Mouse (Mus musculus) midbrain, embryonic 15.5 days (tissue): Measurements from ENCODE around the gene Pithd1. TPM values are rescaled to one million over a fixed set of nuclear protein-coding genes. Genes with fewer than 3 reads are reported as not detected.

Experiments
- ATAC-seq: fragments of 200-750 bp; cut with Nextera tagmentation; replicated peaks from 2 replicates; pipeline ENCODE4 v1.8.0; 2017; ENCODE audit warnings: moderate TSS enrichment
- H3K27ac ChIP-seq: fragments of 300-500 bp; sonication (generic); 2 replicates; pipeline ENCODE4 v1.5.1; 2015; ENCODE audit warnings: mild to moderate bottlenecking, inconsistent platforms
- H3K27me3 ChIP-seq: fragments of 300-500 bp; sonication (generic); replicated peaks from 2 replicates; pipeline ENCODE4 v1.6.1; 2015; ENCODE audit warnings: inconsistent platforms
- H3K36me3 ChIP-seq: fragments of 300-500 bp; sonication (generic); replicated peaks from 2 replicates; pipeline ENCODE4 v1.6.1; 2015; ENCODE audit warnings: inconsistent platforms
- H3K4me1 ChIP-seq: fragments of 300-500 bp; sonication (generic); 2 replicates; pipeline ENCODE4 v1.6.1; 2015; ENCODE audit warnings: inconsistent platforms
- H3K4me2 ChIP-seq: fragments of 300-500 bp; sonication (generic); 2 replicates; pipeline ENCODE4 v1.6.1; 2015; ENCODE audit warnings: inconsistent platforms, mild to moderate bottlenecking, moderate library complexity
- H3K4me3 ChIP-seq: fragments of 300-500 bp; sonication (generic); 2 replicates; pipeline ENCODE4 v1.5.1; 2015; ENCODE audit warnings: mild to moderate bottlenecking, inconsistent platforms
- H3K9ac ChIP-seq: fragments of 300-500 bp; sonication (generic); 2 replicates; pipeline ENCODE4 v1.6.1; 2015; ENCODE audit warnings: mild to moderate bottlenecking, inconsistent platforms
- H3K9me3 ChIP-seq: fragments of 300-500 bp; sonication (generic); 2 replicates; pipeline ENCODE4 v1.6.1; 2016; ENCODE audit warnings: inconsistent platforms
- WGBS: fragments of 180-500 bp; shearing (Covaris S2); methylation state at CpG from one replicate; pipeline ENCODE4 v1.1.7; 2015; ENCODE audit warnings: mixed read lengths; 5-methylcytosine and 5-hydroxymethylcytosine counted together
- polyA plus RNA-seq: library from polyadenylated mRNA; unstranded; fragments of >200 nt; fragmentation: Nextera tagmentation; extraction: Ambion mirVana; gene quantifications from 2 replicates; pipeline ENCODE4 v1.2.1, GENCODE M21; 2015

The Pithd1 gene
- polyA plus RNA-seq, 1 experiment from 2014 or later = 62.8 TPM

DNA sequence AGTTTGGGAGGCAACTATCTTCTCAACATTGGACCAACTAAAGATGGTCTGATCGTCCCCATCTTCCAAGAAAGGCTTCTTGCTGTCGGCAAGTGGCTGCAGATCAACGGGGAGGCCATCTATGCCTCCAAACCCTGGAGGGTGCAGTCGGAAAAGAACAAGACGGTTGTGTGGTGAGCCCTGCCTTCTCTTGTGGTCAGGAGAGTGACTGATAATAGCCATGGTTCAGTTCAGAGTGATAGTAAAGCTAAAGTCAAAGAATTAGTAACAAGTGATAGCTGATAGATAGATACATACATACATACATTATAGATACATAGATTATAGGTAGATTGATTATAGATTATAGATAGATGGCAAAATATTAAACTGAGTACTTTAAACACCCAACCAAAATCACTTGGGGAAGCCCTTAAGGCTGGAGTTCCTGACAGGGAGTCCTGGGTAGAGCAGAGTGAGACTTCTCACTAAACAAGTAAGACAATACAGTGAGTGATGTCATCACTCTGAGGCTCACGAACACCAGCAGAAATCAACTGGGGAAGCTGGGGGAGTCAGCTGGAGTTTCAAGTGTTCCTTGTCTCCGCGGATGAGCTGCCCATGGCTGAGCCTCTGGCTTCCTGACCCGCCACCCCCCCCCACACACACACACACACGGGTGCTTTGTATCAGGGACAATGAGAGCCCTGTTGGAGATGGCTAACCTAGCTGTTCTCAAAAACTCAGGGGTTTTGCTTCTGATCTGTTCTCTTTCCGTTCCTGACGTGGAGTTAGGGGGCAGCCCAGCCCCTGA is 52.2 kb downstream of the Pithd1 start:
- ATAC-seq = no peak
- H3K9ac ChIP-seq = no peak overlapping the region
- peaks cover 5% of the 10 kb centered on the region; the same call in 1 of the 2 replicates for H3K36me3 ChIP-seq
- H3K4me1 ChIP-seq = no peaks in the 10 kb centered on the region
- H3K9me3 ChIP-seq = no peaks in the 10 kb centered on the region
- WGBS = 55% methylated on average over 12 of the region's 12 CpGs
- H3K4me3 ChIP-seq = no peak overlapping the region
- no peak overlapping the region for H3K4me2 ChIP-seq
- H3K27me3 ChIP-seq = no peaks in the 10 kb centered on the region
- no peak overlapping the region for H3K27ac ChIP-seq

DNA sequence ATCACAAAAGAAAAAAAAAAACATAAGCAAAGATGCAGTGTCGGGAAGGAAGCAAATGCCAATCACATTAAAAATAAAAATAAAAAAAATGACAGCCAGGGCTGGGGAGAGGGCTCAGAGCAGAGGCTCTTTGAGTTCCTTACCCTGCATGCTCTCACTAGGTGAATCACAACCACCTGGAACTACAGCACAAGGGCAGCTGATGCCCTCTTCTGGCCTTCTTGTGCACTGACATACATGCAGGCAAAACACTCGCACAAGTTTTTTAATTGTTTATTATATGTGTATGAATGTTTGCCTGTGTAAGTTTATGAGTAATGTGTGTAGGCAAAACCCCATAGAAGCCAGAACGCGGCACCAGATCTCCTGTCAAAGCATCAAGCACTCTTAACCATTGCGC is 55.2 kb downstream of the Pithd1 start:
- Histone ChIP-seq H3K9me3 (no peaks in the 10 kb centered on the region), H3K4me3 (no peak overlapping the region), H3K27me3 (no peaks in the 10 kb centered on the region), H3K36me3 (peaks cover 5% of the 10 kb centered on the region; the same call in 1 of the 2 replicates), H3K4me2 (no peak overlapping the region), H3K9ac (no peak overlapping the region), H3K4me1 (no peaks in the 10 kb centered on the region), H3K27ac (no peak overlapping the region)
- WGBS = 69% methylated on average over 5 of the region's 5 CpGs
- no peak for ATAC-seq

DNA sequence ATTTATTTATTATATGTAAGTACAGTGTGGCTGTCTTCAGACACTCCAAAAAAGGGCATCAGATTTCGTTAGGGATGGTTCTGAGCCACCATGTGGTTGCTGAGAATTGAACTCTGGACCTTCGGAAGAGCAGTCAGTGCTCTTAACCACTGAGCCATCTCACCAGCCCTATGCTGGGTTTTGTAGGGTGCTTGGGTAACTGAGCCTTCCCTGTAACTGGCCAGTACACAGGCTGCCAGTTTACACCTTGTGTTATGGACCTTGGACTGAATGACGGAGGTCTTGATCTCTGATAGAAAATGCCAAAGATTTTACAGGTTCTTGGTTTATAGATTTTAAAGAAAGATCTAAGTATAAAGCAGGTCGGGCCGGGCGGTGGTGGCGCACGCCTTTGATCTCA is 56.8 kb downstream of the Pithd1 start:
- no peak overlapping the region for H3K27ac ChIP-seq
- H3K36me3 ChIP-seq = peaks cover 5% of the 10 kb centered on the region; the same call in 1 of the 2 replicates
- no peak overlapping the region for H3K9ac ChIP-seq
- WGBS = 96% methylated on average over 8 of the region's 8 CpGs
- H3K9me3 ChIP-seq = no peaks in the 10 kb centered on the region
- H3K4me2 ChIP-seq = no peak overlapping the region
- H3K4me1 ChIP-seq = no peaks in the 10 kb centered on the region
- H3K27me3 ChIP-seq = no peaks in the 10 kb centered on the region
- no peak overlapping the region for H3K4me3 ChIP-seq
- no peak for ATAC-seq

DNA sequence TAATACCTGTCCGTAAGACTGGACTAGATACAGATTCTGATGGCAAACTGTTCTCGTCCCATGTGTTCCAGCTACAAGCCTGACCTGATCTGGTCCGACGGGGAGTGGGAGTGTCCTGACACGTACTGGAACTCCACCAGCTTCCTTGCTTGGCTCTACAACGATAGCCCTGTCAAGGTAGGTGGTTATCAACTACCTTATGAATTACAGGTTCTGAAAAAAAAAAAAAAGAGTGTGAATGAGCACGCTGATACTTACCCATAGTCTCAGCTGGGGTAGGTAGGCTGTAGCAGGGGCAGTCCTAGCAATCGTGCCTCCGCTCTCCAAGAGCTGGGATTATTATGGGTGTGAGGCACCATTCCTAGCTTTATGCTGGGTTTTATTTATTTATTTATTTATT is 57.2 kb downstream of the Pithd1 start:
- no peak overlapping the region for H3K4me3 ChIP-seq
- H3K27ac ChIP-seq = no peak overlapping the region
- H3K36me3 ChIP-seq = peaks cover 5% of the 10 kb centered on the region; the same call in 1 of the 2 replicates
- H3K27me3 ChIP-seq = no peaks in the 10 kb centered on the region
- no peak for ATAC-seq
- H3K4me1 ChIP-seq = no peaks in the 10 kb centered on the region
- WGBS = 94% methylated on average over 9 of the region's 9 CpGs
- H3K4me2 ChIP-seq = no peak overlapping the region
- H3K9me3 ChIP-seq = no peaks in the 10 kb centered on the region
- H3K9ac ChIP-seq = no peak overlapping the region

DNA sequence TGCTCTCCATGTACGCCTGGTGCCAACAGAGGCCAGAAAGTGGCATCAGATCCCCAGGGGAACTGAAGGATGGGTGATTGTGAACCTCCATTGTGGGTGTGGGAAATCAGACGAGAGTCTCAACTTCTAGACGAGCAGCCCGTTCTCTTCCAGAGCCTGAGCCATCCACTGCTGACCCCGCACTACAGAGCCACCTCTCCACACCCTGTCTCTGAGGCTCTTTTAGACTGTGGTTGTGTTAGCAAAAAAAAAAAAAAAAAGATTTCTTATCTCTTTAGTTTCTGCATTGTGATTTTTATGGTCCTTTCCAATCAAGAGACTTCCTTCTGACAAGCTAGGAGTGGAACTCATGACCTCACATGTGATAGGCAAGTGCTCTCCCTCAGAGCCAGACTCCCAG is 57.7 kb downstream of the Pithd1 start:
- H3K4me3 ChIP-seq = no peak overlapping the region
- no peak overlapping the region for H3K4me2 ChIP-seq
- 95% methylated on average over 5 of the region's 5 CpGs for WGBS
- no peaks in the 10 kb centered on the region for H3K27me3 ChIP-seq
- H3K9me3 ChIP-seq = no peaks in the 10 kb centered on the region
- H3K36me3 ChIP-seq = peaks cover 5% of the 10 kb centered on the region; the same call in 1 of the 2 replicates
- H3K27ac ChIP-seq = no peak overlapping the region
- no peak for ATAC-seq
- no peaks in the 10 kb centered on the region for H3K4me1 ChIP-seq
- H3K9ac ChIP-seq = no peak overlapping the region

DNA sequence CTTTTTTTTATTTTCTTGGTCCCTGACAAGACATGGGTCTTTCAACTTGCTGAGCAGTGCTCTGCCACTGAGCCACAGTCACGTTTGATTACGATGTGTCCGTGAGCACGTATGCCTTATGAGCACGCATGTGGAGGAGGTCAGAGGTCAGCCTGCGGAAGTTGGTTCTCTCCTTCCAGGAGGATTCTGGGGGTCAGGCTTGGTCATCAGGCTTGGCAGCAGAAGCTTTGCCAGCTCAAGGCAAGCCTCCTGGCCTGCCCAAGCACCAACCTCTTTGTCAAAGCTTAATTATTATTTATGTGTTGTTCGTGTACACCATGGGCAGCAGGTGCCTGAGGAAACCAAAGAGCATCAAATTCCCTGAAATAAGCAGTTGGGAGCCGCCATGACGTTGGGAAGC is 58.7 kb downstream of the Pithd1 start:
- WGBS = 87% methylated on average over 9 of the region's 9 CpGs
- Histone ChIP-seq H3K9ac (no peak overlapping the region), H3K27me3 (no peaks in the 10 kb centered on the region), H3K36me3 (peaks cover 2% of the 10 kb centered on the region; the same call in 1 of the 2 replicates), H3K4me2 (no peak overlapping the region), H3K9me3 (no peaks in the 10 kb centered on the region), H3K4me1 (no peaks in the 10 kb centered on the region), H3K4me3 (no peak overlapping the region), H3K27ac (no peak overlapping the region)
- ATAC-seq = no peak

DNA sequence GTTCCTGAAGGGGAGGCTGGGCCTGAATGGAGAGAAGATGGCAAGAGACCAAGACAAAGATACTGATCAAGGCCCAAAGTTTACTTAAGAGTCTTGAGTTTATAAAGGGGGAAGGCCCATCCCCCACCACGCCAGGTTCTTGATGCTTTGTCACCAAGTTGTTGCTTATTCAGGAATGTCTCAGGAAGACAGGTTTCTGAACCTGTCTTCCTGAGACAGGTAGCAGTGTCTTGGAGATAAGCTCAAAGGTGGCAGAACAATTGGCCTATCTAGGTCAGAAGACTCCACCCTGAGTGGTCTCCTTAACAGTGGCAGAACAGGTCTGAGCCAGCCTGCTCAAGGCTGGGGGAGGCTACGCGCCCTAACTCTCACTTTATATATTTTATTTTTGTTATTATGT is 60.2 kb downstream of the Pithd1 start:
- no peak overlapping the region for H3K27ac ChIP-seq
- WGBS = 89% methylated on average over 3 of the region's 3 CpGs
- no peak overlapping the region for H3K4me3 ChIP-seq
- no peaks in the 10 kb centered on the region for H3K27me3 ChIP-seq
- peaks cover 5% of the 10 kb centered on the region for H3K4me1 ChIP-seq
- H3K9ac ChIP-seq = no peak overlapping the region
- H3K9me3 ChIP-seq = no peaks in the 10 kb centered on the region
- H3K4me2 ChIP-seq = no peak overlapping the region
- no peak for ATAC-seq
- H3K36me3 ChIP-seq = peaks cover 2% of the 10 kb centered on the region; the same call in 1 of the 2 replicates

DNA sequence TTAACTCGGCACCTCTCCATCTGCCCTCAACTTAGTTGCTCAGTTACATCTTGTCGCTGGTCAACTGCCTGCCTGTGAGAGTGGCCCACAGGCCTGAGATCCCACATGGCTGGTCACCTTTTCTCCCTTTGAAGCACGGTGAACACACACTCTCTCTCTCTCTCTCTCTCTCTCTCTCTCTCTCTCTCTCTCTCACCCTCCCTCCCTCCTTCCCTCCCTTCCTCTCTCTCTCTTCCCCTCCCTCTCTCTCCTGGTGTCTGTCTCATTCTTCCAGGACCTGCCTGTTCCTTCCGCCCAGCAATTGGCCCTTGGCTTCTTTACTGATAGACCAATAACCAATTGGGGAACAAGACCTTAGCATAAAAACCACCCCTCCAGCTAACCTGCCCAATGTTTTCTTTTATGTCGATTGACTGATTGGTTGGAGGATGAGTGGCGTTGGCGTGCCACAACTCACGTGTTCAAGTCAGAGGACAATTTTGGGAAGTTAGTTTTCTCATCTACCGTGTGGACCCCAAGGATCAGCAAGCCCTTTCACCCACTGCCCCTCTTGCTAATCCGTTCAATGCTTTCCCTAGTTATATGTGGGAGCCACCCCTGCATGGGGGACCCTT is 60.8 kb downstream of the Pithd1 start:
- no peak overlapping the region for H3K4me3 ChIP-seq
- 93% methylated on average over 10 of the region's 10 CpGs for WGBS
- H3K9me3 ChIP-seq = no peaks in the 10 kb centered on the region
- H3K9ac ChIP-seq = no peak overlapping the region
- H3K4me2 ChIP-seq = no peak overlapping the region
- H3K27ac ChIP-seq = no peak overlapping the region
- no peak for ATAC-seq
- H3K27me3 ChIP-seq = no peaks in the 10 kb centered on the region
- peaks cover 10% of the 10 kb centered on the region for H3K4me1 ChIP-seq
- H3K36me3 ChIP-seq = peaks cover 2% of the 10 kb centered on the region; the same call in 1 of the 2 replicates

Other genes with a start within 250 kb of the Pithd1 start
- gene Myom3, start 227.5 kb downstream of the Pithd1 start, polyA plus RNA-seq = 0.27 and 0.70 TPM in 2 replicates
- 183 and 190 TPM in 2 replicates for gene Srsf10, start 131.5 kb downstream of the Pithd1 start, polyA plus RNA-seq
- 92.1 and 96.0 TPM in 2 replicates for gene Pnrc2, start 113.4 kb downstream of the Pithd1 start, polyA plus RNA-seq
- gene Cnr2, start 91.9 kb downstream of the Pithd1 start, polyA plus RNA-seq = 0.19 TPM in 1 of 2 replicates, not detected in the other
- gene Fuca1, start 66.5 kb downstream of the Pithd1 start, polyA plus RNA-seq = 63.2 and 68.3 TPM in 2 replicates
- gene Hmgcl, start 40.8 kb downstream of the Pithd1 start, polyA plus RNA-seq = 57.0 and 63.4 TPM in 2 replicates
- gene Gale, start 23.5 kb downstream of the Pithd1 start, polyA plus RNA-seq = 41.6 and 44.2 TPM in 2 replicates
- 228 and 233 TPM in 2 replicates for gene Lypla2, start 14.6 kb downstream of the Pithd1 start, polyA plus RNA-seq
- gene Eloa, start 34.5 kb upstream of the Pithd1 start, polyA plus RNA-seq = 27.5 TPM in 2 replicates
- gene Rpl11, start 66.2 kb upstream of the Pithd1 start, polyA plus RNA-seq = 262 and 276 TPM in 2 replicates
- gene Id3, start 156.2 kb upstream of the Pithd1 start, polyA plus RNA-seq = 127 and 151 TPM in 2 replicates
- gene E2f2, start 185.1 kb upstream of the Pithd1 start, polyA plus RNA-seq = 2.2 and 2.3 TPM in 2 replicates
- 5.1 and 5.2 TPM in 2 replicates for gene Asap3, start 219.1 kb upstream of the Pithd1 start, polyA plus RNA-seq